Mouse (Mus musculus) bone marrow, adult 2 months (tissue): ENCODE results near the gene Myl9.

Experiments used
- CTCF ChIP-seq: fragments of 200-500 bp; IDR thresholded peaks from 2 replicates; pipeline ENCODE4 v1.5.1; 2011; ENCODE audit warnings: low read length, control low read depth; ENCODE audit not compliant: control insufficient read depth, insufficient read depth
- POLR2A ChIP-seq: fragments of 200-500 bp; IDR thresholded peaks from 2 replicates; pipeline ENCODE4 v1.6.1; 2011; ENCODE audit warnings: low read depth, mild to moderate bottlenecking, control low read depth, low read length, borderline replicate concordance; ENCODE audit not compliant: control insufficient read depth

GRCm38 (mm10) chr2:156762499-156762898 is 12.7 kb upstream of the Myl9 start:
- no peak for TF ChIP-seq POLR2A
- TF ChIP-seq CTCF: no peak
